Mouse (Mus musculus): Measurements from ENCODE around the gene Morc2a.

DNA sequence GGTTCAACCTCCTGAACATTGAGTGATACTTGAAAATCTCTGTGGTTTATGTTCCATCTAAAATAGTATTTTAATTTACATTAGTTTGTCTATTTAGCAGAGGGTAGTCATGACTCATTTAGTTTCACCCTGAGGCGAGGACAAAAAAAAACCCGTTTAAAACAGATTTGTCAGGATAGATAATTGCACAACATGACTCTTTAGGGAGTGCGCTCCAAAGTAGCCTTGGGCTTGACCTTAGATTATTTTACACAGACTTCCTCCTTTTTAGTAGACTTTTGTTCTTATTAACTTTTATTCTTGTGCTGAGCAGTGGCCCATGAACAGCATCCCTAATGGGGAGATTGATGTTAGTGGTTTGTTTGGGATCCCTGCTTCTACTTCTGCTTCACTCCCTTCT is 18.5 kb downstream of the Morc2a start:
- TF ChIP-seq GATA1 (IDR thresholded peaks at IDR 0.05; ENCODE audit: low read length) (no peak), TAL1 (IDR thresholded peaks at IDR 0.05; ENCODE audit: low read length) (no peak)

Data from erythroblast, embryonic 14.5 days (primary cell).